Mouse (Mus musculus) kidney, adult 8-10 months (tissue): ENCODE data around the gene Ccnf.

ENCODE experiments used
- DNase-seq, 2 experiments: peaks; one replicate each; pipeline ENCODE4 v3.0.0; 2022

The Ccnf gene

GRCm38 (mm10) chr17:24251320-24252069, at the start of gene Ccnf:
Gene Ccnf, minus strand, starts transcription at chr17:24251484.
- DNase-seq = peak; percentile 96 to 97

GRCm38 (mm10) chr17:24300651-24301050, 49.4 kb upstream of the Ccnf start:
- DNase-seq = no peak

DNA sequence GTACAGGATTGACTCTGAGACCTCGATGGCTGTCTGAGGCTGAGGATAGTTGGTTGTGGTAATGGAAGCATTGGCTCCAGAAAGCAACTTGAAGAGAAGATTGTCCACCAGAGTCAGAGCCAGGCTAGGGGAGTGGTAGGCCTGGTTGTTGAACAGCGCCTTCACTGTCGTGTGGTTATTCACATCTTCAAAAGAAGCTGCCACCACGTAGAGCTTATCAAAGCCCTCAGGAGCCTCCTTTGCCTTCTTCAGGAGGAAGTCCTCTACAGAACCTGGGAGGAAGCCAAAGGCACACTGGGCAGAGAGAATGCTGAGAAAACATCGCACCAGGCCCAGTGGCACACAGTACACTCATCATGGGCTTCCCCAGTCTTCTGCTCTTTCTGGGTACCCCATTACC, 38.1 kb upstream of the Ccnf start:
- DNase-seq = no peak

- DNase-seq = no peak
Measured at GRCm38 (mm10) chr17:24288477-24288876, 37.2 kb upstream of the Ccnf start.

GRCm38 (mm10) chr17:24285680-24286079, 34.4 kb upstream of the Ccnf start:
- DNase-seq = no peak

DNA sequence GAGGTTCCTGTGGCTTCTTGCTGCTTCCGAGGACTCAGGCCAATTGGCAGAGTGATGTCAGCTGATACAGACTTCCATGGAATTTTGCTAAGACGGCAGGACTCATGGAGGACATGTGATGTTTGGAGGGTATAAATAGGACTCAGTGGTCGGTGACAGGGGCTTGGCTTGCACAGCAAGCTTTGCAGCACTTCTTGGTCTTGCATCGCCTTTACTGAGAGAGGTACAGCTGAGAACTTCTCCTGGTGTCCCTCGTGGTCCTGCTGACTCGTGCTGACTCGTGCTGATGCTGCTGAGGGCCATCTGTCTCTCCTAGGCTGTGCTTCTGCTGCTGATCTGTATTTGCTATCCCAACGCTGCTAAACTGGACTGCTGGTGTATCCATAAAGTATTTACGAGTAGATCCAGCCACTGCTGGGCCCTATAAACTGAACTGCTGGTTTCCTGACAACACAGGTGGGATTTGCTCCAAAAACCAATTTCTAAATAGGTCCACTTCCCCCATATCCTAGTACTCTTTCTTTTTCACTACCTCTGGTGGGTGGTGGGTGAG, 32.1 kb upstream of the Ccnf start:
- DNase-seq = no peak

DNA sequence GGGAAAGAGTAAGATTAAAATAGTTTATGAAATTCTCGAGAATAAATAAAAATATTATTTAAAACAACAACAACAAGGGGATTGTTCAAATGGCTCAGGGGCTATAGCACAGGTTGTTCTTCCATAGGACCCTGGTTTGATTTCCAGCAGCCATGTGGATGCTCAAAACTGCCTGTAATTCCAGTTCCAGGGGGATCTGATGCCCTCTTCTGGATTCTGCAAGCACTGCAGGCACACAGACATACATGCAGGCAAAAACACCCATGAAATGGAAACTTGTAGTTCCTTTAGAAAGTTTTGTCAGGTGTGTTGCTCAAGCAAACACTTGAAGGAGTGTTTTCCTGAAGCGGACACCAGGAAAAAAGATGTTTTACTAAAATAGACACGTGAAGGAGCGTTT, 31.4 kb upstream of the Ccnf start:
- peak in 1 of 2 experiments; percentile 8 for DNase-seq

DNA sequence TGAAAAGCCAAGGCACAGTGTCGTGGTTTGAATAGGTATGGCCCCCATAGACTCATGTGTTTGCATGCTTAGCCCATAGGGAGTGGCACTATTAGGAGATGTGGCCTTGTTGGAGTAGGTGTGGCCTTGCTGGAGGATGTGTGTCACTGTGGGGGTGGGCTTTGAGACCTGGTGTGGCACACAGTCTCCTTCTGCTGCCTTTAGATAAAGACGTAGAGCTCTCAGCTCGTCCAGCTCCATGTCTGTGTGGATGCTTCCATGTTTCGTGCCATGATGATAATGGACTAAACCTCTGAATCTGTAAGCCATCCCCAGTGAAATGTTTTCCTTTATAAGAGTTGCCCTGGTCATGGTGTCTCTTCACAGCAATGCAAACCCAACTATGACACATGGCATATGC, 28.6 kb upstream of the Ccnf start:
- no peak for DNase-seq

DNA sequence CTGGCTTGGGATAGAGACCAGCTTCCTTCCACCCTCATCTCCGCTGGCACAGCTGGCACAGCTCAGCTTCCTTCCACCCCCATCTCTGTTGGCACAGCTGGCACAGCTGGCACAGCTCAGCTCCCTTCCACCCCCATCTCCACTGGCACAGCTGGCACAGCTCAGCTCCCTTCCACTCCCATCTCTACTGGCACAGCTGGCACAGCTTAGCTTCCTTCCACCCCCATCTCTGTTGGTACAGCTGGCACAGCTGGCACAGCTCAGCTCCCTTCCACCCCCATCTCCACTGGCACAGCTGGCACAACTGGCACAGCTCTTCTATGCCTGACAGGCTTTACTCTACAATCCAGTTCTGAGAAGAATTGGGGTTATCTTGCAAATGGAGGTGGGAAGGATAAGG, 15.8 kb upstream of the Ccnf start:
- no peak for DNase-seq

DNA sequence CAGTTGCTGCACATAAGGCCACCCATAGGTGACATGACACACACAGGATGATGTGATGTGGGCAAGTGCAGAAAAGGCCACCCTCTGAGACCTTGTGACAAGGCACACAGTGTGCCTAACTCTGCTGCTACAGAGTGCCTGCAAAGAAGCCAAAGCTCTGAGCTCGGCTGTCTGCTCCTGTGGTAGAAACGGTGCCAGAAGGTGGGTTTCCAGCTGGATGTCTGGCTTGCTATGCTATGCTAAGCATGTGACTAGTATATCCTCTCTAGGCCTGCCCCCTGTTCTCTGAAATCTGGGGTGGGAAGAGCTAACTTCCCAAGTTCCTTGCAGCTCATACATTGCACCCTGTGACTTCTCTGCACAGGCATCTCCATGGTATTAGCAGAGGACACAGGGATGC, 13.5 kb upstream of the Ccnf start:
- DNase-seq = no peak

- no peak for DNase-seq
Measured at GRCm38 (mm10) chr17:24260516-24260915, 9.2 kb upstream of the Ccnf start.

DNA sequence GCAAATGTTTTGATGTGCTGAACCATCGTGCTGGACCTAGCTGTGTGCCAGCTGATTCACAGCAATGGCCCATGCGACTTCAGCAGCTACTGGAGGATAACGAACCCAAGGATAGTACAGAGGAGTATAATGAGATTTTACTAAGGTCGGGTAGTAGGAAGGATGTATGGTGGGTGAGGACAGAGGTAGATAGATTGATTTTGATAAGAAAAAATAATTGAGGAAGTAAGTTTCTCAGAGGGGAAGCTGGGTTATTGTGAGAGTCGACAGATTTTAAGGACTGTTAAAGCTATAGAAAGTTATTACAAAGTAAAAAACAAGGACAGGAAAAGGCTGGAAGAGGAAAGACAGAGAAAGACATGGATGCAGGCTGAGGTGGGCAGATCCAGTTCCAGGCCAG, 8.4 kb upstream of the Ccnf start:
- DNase-seq = no peak

DNA sequence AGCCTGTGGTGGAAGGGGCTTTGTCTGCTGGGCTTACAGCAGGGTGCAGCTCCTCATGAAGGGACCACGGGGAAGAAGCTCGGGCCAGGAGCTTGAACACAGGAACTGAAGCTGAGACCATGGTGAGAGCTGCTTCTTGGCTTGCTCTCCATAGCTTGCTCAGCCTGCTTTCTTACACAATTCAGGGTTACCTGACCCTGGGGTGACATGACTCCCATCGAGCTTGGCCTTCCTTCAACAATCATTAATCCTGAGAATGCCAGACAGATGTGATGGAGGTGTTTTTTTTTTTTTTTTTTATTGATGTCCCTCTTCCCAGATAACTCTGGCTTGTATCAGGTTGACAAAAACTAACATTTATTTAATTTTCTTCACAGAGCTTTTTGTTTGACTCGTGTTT, 7.7 kb upstream of the Ccnf start:
- DNase-seq = no peak

GRCm38 (mm10) chr17:24252329-24252728, 1.0 kb upstream of the Ccnf start:
- DNase-seq = no peak

DNA sequence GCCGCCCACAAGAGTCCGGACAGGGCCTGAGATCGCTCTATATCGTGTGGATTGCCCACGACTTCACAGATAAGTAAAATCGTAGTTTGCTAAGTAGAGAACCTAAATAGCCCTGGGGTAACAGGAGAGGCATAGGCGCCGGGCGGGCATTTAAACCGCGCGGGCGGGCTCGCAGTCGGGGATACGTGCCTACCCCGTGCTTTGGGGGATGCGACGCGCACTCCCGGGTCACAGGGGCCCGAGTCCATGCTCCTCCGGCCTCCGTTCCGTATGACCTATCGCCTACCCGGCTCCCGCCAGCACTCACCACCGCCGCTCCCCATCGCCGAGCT, 330 bp downstream of the Ccnf start:
- DNase-seq = no peak

- no peak for DNase-seq
Measured at GRCm38 (mm10) chr17:24248641-24249040, 2.6 kb downstream of the Ccnf start.

DNA sequence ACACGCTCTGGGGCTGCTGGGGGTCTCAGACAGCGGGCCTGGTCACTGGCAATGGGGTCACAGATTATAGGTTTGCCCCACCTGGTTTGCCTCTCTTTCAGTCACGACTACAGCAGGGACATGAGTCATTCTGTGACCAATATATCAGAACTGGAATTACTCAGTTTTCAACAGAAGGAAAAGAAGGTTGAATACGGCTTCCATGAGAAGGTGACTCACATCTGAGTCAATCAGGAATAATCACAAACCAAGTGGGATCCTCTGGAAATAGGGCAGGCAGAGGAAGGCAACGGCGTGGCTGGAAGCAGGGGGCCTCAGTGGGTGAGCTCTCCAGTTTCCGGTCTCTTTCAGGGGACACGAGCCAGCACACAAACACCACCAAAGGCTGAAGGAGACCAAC, 7.2 kb downstream of the Ccnf start:
- no peak for DNase-seq

- DNase-seq = peak in 1 of 2 experiments; percentile 45
Measured at GRCm38 (mm10) chr17:24243311-24243969, 7.8 kb downstream of the Ccnf start.

DNA sequence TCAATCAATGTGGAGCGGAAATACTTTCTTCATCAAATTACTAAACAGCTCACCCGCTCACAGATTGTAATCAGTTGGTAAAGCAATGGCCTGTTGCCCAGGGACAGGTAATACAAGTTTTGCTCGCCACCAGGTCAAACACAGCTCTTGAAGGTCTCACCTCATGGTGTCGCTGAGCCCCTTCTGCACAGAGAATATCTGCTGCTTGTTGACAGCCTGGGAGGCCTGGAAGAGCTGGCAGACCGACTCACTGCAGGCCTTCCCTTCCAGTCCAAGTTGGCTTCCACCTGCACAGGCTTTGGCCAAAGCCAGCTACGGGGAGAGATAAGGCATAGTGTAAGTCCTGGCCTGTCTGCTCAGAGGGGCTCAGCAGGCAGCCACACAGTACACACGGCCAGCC, 14.4 kb downstream of the Ccnf start:
- no peak for DNase-seq

- no peak for DNase-seq
Measured at GRCm38 (mm10) chr17:24236479-24236878, 14.8 kb downstream of the Ccnf start.

GRCm38 (mm10) chr17:24227941-24228340, 23.3 kb downstream of the Ccnf start:
- DNase-seq = no peak

GRCm38 (mm10) chr17:24226721-24227120, 24.6 kb downstream of the Ccnf start:
- DNase-seq = no peak

GRCm38 (mm10) chr17:24225851-24226250, 25.4 kb downstream of the Ccnf start:
- no peak for DNase-seq

DNA sequence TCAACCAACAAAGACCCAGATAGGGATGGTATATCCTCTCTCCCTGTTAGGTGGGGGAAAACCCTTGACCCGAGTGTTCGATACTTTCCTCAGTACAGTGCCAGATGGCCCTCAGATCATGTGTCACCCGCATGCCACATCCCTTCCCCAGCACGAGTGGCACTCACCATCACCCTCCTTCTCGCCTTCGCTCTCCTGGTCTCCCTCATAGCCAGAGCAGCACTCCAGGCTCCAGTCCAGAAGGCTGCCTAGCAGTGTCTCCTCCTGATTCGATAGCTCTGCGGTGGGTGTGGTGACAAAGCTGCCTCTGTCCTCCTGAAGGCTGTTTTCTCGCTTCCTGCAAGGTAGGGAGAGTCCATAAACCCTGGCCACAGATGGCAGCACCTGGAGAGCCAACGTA, 26.5 kb downstream of the Ccnf start:
- DNase-seq = no peak

- DNase-seq = no peak
Measured at GRCm38 (mm10) chr17:24223513-24223912, 27.8 kb downstream of the Ccnf start.
